13 mouse cellular contexts compared by ENCODE assay signal in genomic region chr1:128767415-128767814, GRCm38 (mm10).
"Had no signal": no experiment of that assay in that cellular context is flagged by ENCODE, and none has a peak within 500 bp of the region (broad histone marks: within the 10 kb centered on the region; RNA-seq: fewer than 3 reads in every experiment).

No protein-coding gene starts in this region.

- H3K9me3 ChIP-seq: midbrain, embryonic 12.5 days; midbrain, embryonic 15.5 days; neural tube, embryonic 13.5 days had no signal

- H3K4me3 ChIP-seq: layer of hippocampus, adult 2 months; midbrain, embryonic 12.5 days; midbrain, embryonic 15.5 days; neural tube, embryonic 13.5 days had no signal

- H3K4me1 ChIP-seq: midbrain, embryonic 12.5 days; midbrain, embryonic 15.5 days had no signal

- H3K4me2 ChIP-seq: liver, embryonic 11.5 days; lung, embryonic 14.5 days; midbrain, embryonic 12.5 days; midbrain, embryonic 15.5 days; neural tube, embryonic 13.5 days had no signal

- H3K9ac ChIP-seq: liver, embryonic 14.5 days; liver, postnatal 0 days; lung, embryonic 14.5 days; midbrain, embryonic 12.5 days; midbrain, embryonic 15.5 days; neural tube, embryonic 13.5 days had no signal

- DNase-seq: kidney, adult 18-20 months; kidney, postnatal 25 days; layer of hippocampus, adult 9-11 months; liver, postnatal 0 days; lung, embryonic 14.5 days had no signal

- H3K27ac ChIP-seq: kidney, postnatal 0 days; layer of hippocampus, adult 2 months; liver, embryonic 14.5 days; macrophage; midbrain, embryonic 12.5 days; midbrain, embryonic 15.5 days; neural tube, embryonic 13.5 days had no signal

- H3K36me3 ChIP-seq: midbrain, embryonic 12.5 days; midbrain, embryonic 15.5 days; neural tube, embryonic 13.5 days had no signal

- H3K27me3 ChIP-seq: midbrain, embryonic 12.5 days; midbrain, embryonic 15.5 days had no signal
